Mouse (Mus musculus) natural killer cell, adult 2 months (primary cell): Measurements from ENCODE around the gene Cplx3.

ENCODE experiments used
- DNase-seq, 2 experiments: peaks; one replicate each; pipeline ENCODE4 v3.0.0; 2022; ENCODE audit warnings: low spot score in 2 of 2

Gene Cplx3

GRCm38 (mm10) chr9:57560263-57560662 is 45.8 kb downstream of the Cplx3 start:
- DNase-seq, result no peak

GRCm38 (mm10) chr9:57559568-57559967 is 46.5 kb downstream of the Cplx3 start:
- no peak for DNase-seq

GRCm38 (mm10) chr9:57558625-57559024 is 47.5 kb downstream of the Cplx3 start:
- DNase-seq, result no peak

- no peak for DNase-seq
Measured at GRCm38 (mm10) chr9:57557215-57557614, 48.9 kb downstream of the Cplx3 start.

GRCm38 (mm10) chr9:57554753-57555152 is 51.3 kb downstream of the Cplx3 start:
- no peak for DNase-seq

- no peak for DNase-seq
Measured at GRCm38 (mm10) chr9:57553119-57553518, 53.0 kb downstream of the Cplx3 start.

- DNase-seq, result no peak
Measured at GRCm38 (mm10) chr9:57552139-57552887, 53.8 kb downstream of the Cplx3 start, which contains the start of gene Mpi. Mpi (minus strand) TSS chr9:57552763.

- no peak for DNase-seq
Measured at GRCm38 (mm10) chr9:57550126-57550862, 55.8 kb downstream of the Cplx3 start.
